Mouse (Mus musculus) lung, adult 2 months (tissue): ENCODE results near the gene Snx25.
"Not testable (repeated sequence)": the region's sequence is repeated elsewhere in the genome, so short reads cannot be mapped to it uniquely, and the experiment has no call there.

Source experiments
- CTCF ChIP-seq: fragments of 200-500 bp; IDR thresholded peaks from 2 replicates; pipeline ENCODE4 v1.5.1; 2011; ENCODE audit warnings: mild to moderate bottlenecking, low read length, control low read depth; ENCODE audit not compliant: insufficient read depth
- POLR2A ChIP-seq: fragments of 200-500 bp; IDR thresholded peaks from 2 replicates; pipeline ENCODE4 v1.6.1; 2011; ENCODE audit warnings: low read depth, mild to moderate bottlenecking, control low read depth, low read length, borderline replicate concordance; ENCODE audit errors: extremely low read depth

DNA sequence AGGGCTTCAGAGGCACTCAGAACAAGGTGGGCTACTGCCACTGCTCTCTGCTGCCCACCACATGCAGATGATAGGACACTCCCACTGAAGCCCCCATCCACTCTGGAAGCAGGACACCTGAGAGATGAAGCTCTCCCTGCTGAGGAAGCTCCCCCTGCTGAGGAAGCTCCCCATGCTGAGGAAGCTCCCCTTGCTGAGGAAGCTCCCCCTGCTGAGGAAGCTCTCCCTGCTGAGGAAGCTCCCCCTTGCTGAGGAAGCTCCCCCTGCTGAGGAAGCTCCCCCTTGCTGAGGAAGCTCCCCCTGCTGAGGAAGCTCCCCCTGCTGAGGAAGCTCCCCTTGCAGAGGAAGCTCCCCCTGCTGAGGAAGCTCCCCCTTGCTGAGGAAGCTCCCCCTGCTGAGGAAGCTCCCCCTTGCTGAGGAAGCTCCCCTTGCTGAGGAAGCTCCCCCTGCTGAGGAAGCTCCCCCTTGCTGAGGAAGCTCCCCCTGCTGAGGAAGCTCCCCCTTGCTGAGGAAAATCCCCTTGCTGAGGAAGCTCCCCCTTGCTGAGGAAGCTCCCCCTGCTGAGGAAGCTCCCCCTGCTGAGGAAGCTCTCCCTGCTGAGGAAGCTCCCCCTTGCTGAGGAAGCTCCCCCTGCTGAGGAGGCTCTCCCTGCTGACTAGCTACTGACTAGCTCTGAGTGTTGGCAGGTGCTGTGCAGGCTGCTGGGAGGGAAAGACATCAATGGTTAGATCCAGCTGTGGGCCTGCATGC is 38.4 kb downstream of the Snx25 start:
- not testable (repeated sequence) for TF ChIP-seq CTCF, POLR2A
